Comparison of ENCODE assay signal across 24 mouse cellular contexts in the genomic region with DNA sequence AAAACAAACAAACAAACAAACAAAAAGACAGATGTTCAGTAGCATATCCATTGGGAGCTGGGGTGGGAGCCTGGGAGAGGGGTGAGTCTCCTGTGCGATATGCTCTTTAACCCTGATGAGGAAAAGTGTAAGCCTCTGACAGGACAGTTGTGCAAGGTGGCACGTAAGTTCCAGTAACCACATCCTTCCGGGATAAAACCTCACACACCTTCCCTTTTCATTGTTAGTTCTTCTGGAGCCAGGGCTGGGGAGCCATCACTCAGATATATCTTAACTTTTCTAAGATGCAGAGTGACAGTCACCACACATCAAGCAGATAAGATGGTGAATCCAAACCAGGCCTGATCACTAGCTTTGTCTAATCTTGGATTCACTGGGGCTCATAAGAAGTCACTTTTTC.
"Had no signal": no experiment of that assay in that cellular context is flagged by ENCODE, and none has a peak within 500 bp of the region (broad histone marks: within the 10 kb centered on the region; RNA-seq: fewer than 3 reads in every experiment).

No protein-coding gene starts in this region.

- H3K36me3 ChIP-seq: midbrain, embryonic 15.5 days had no signal

- H3K27ac ChIP-seq: limb, embryonic 10.5 days; limb, embryonic 13.5 days; liver, embryonic 12.5 days; liver, embryonic 15.5 days; lung, embryonic 15.5 days; midbrain, embryonic 10.5 days; neural tube, embryonic 13.5 days; stomach, postnatal 0 days had no signal

- H3K9ac ChIP-seq: limb, embryonic 13.5 days; liver, embryonic 12.5 days; liver, embryonic 15.5 days; lung, embryonic 15.5 days; midbrain, embryonic 15.5 days; neural tube, embryonic 13.5 days had no signal

- H3K4me2 ChIP-seq: limb, embryonic 13.5 days; liver, embryonic 12.5 days; liver, embryonic 15.5 days; lung, embryonic 15.5 days; midbrain, embryonic 15.5 days; neural tube, embryonic 13.5 days had no signal

- H3K4me3 ChIP-seq: limb, embryonic 10.5 days; limb, embryonic 13.5 days; liver, embryonic 12.5 days; liver, embryonic 15.5 days; lung, embryonic 15.5 days; megakaryocyte, embryonic 14.5 days; midbrain, embryonic 10.5 days; midbrain, embryonic 15.5 days; neural tube, embryonic 13.5 days had no signal

- H3K27me3 ChIP-seq: limb, embryonic 13.5 days; liver, embryonic 12.5 days; liver, embryonic 15.5 days; lung, embryonic 15.5 days; megakaryocyte, embryonic 14.5 days; midbrain, embryonic 15.5 days; neural tube, embryonic 13.5 days had no signal

- H3K4me1 ChIP-seq: midbrain, embryonic 15.5 days had no signal

- H3K9me3 ChIP-seq: limb, embryonic 10.5 days; limb, embryonic 13.5 days; liver, embryonic 12.5 days; liver, embryonic 15.5 days; lung, embryonic 15.5 days; megakaryocyte, embryonic 14.5 days; midbrain, embryonic 10.5 days; midbrain, embryonic 15.5 days; neural tube, embryonic 13.5 days had no signal

- DNase-seq: kidney, adult 2 months; kidney, postnatal 10 days; kidney, postnatal 36 days; layer of hippocampus, postnatal 36 days; liver; lung, adult 18-20 months; lung, postnatal 14 days; lung, postnatal 4 days; right cerebral cortex, adult 18-20 months; right cerebral cortex, postnatal 14 days; right cerebral cortex, postnatal 4 days; thymus, adult 2 months; thymus, postnatal 36 days had no signal

- ATAC-seq: intestine, postnatal 0 days; liver, embryonic 12.5 days had no signal
